Mouse (Mus musculus): ENCODE data around the gene Gm21988. TPM values are rescaled to one million over a fixed set of nuclear protein-coding genes. Genes with fewer than 3 reads are reported as not detected.

Gene Gm21988
- total and polyA plus RNA-seq, 3 experiments = 0.98 to 2.6 (median 1.4) TPM

DNA sequence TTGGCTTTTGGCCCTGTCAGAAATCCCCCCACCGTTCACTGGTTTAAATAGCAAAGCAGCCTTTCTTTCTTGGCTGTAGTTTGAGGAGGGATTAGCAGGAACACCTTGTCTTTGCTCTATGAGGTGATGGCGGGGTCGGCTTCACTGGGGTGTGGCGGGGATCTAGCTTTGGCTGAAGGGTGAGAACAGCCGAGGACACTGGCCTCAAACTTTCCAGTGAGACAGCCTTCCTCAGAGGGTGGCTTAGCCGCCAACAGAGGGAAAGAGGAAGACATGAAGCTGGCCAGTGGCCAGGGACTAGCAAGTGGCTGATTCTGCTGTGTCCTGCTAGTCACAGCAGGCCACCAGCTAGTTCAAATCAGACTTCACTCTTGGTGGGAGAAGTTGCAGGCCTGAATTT is 49.6 kb upstream of the Gm21988 start:
- Histone ChIP-seq H3K4me1 (ENCODE audit: control insufficient read depth in 1 of 2, insufficient read depth in 2 of 2) (no peaks in the 10 kb centered on the region), H3K9me3 (replicated peaks; ENCODE audit: low read length) (no peaks in the 10 kb centered on the region), H3K9ac (ENCODE audit: insufficient read depth, low read depth) (no peak overlapping the region), H3K27ac (ENCODE audit: insufficient read depth, low read depth) (no peak overlapping the region), H3K27me3 (replicated peaks) (peaks cover 89% of the 10 kb centered on the region), H3K4me3 (replicated peaks in 1 of 3; ENCODE audit: low read depth in 2 of 3, low read length in 2 of 3, poor library complexity in 1 of 3) (no peak overlapping the region), H3K4me2 (ENCODE audit: insufficient read depth, low read depth, poor library complexity, severe bottlenecking) (no peak overlapping the region), H3K36me3 (replicated peaks in 1 of 2; ENCODE audit: control insufficient read depth in 1 of 2, insufficient read depth in 1 of 2, low read length in 1 of 2) (no peaks in the 10 kb centered on the region), H3K79me2 (replicated peaks; ENCODE audit: control insufficient read depth, extremely low read depth, insufficient read depth, poor library complexity, severe bottlenecking) (no peaks in the 10 kb centered on the region)
- no peak for DNase-seq (ENCODE audit: extremely low read depth)
- in situ Hi-C loops (cut with MboI; ENCODE audit: low pct_ligation_motif_present, low pct_unique_long_range_greater_than_20kb, low sequenced_read_pairs) = no loop called here
- dilution Hi-C loops (cut with MboI; ENCODE audit: extremely low pct_ligation_motif_present, extremely low pct_unique_long_range_greater_than_20kb, low sequenced_read_pairs) = no loop called here
- no peak for TF ChIP-seq JUND (conservative IDR thresholded peaks at IDR 0.05; ENCODE audit: low read depth, low read length)
- TF ChIP-seq POLR2A (IDR thresholded peaks at IDR 0.05; ENCODE audit: low read depth, low read length) = no peak
- TF ChIP-seq USF1 (IDR thresholded peaks at IDR 0.05; ENCODE audit: low read depth, low read length) = no peak
- no peak for TF ChIP-seq CHD1 (IDR thresholded peaks at IDR 0.05; ENCODE audit: low read depth, low read length)
- TF ChIP-seq IRF4 (IDR thresholded peaks at IDR 0.05; ENCODE audit: low read depth, low read length) = no peak
- no peak for TF ChIP-seq BHLHE40 (IDR thresholded peaks at IDR 0.05; ENCODE audit: low read depth, low read length)
- TF ChIP-seq CTCF (conservative IDR thresholded peaks at IDR 0.05 in 1 of 2, IDR thresholded peaks at IDR 0.05 in 1 of 2; ENCODE audit: low read depth in 2 of 2, low read length in 2 of 2) = no peak
- TF ChIP-seq HCFC1 (IDR thresholded peaks at IDR 0.05; ENCODE audit: low read depth, low read length) = no peak
- TF ChIP-seq MYC (IDR thresholded peaks at IDR 0.05; ENCODE audit: low read depth, low read length) = no peak

DNA sequence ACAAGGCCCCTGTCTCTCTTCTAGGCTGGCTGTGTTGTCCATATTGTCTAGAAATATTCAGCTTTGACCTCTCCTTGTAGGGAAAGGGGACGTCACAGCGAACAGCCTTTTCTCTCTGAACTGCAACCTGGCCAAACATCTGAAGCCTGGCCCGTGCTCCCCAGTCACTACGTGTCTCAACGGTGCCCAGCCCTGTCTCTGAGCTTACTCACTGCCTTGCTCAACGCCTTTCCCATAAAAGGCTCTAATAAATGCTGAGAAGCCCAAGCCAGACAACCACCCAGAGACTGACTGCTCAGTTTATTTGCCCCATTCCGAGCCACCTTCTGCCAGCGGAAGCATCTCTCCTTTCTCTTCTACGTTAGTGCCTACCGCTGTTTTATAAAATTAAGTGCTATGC is 48.5 kb upstream of the Gm21988 start:
- Histone ChIP-seq H3K36me3 (replicated peaks in 1 of 2; ENCODE audit: control insufficient read depth in 1 of 2, insufficient read depth in 1 of 2, low read length in 1 of 2) (no peaks in the 10 kb centered on the region), H3K9ac (ENCODE audit: insufficient read depth, low read depth) (no peak overlapping the region), H3K79me2 (replicated peaks; ENCODE audit: control insufficient read depth, extremely low read depth, insufficient read depth, poor library complexity, severe bottlenecking) (no peaks in the 10 kb centered on the region), H3K27ac (ENCODE audit: insufficient read depth, low read depth) (no peak overlapping the region), H3K4me2 (ENCODE audit: insufficient read depth, low read depth, poor library complexity, severe bottlenecking) (no peak overlapping the region), H3K9me3 (replicated peaks; ENCODE audit: low read length) (no peaks in the 10 kb centered on the region), H3K4me3 (replicated peaks in 1 of 3; ENCODE audit: low read depth in 2 of 3, low read length in 2 of 3, poor library complexity in 1 of 3) (no peak overlapping the region), H3K4me1 (ENCODE audit: control insufficient read depth in 1 of 2, insufficient read depth in 2 of 2) (no peaks in the 10 kb centered on the region), H3K27me3 (replicated peaks) (peaks cover 91% of the 10 kb centered on the region)
- dilution Hi-C loops (cut with MboI; ENCODE audit: extremely low pct_ligation_motif_present, extremely low pct_unique_long_range_greater_than_20kb, low sequenced_read_pairs) (no loop called here), in situ Hi-C loops (cut with MboI; ENCODE audit: low pct_ligation_motif_present, low pct_unique_long_range_greater_than_20kb, low sequenced_read_pairs) (no loop called here)
- TF ChIP-seq CTCF (conservative IDR thresholded peaks at IDR 0.05 in 1 of 2, IDR thresholded peaks at IDR 0.05 in 1 of 2; ENCODE audit: low read depth in 2 of 2, low read length in 2 of 2) (no peak), RCOR1 (conservative IDR thresholded peaks at IDR 0.05; ENCODE audit: low read depth, low read length) (no peak), SIN3A (IDR thresholded peaks at IDR 0.05; ENCODE audit: low read length) (no peak), CHD1 (IDR thresholded peaks at IDR 0.05; ENCODE audit: low read depth, low read length) (no peak), E2F4 (IDR thresholded peaks at IDR 0.05; ENCODE audit: insufficient replicate concordance, low read depth, low read length) (no peak), MAX (IDR thresholded peaks at IDR 0.05; ENCODE audit: low read length) (no peak), ETS1 (conservative IDR thresholded peaks at IDR 0.05; ENCODE audit: low read depth, low read length) (no peak), ZKSCAN1 (IDR thresholded peaks at IDR 0.05; ENCODE audit: borderline replicate concordance, low read depth, low read length) (no peak), MAZ (IDR thresholded peaks at IDR 0.05; ENCODE audit: low read depth, low read length) (no peak), RAD21 (IDR thresholded peaks at IDR 0.05; ENCODE audit: low read depth, low read length) (no peak)
- no peak for DNase-seq (ENCODE audit: extremely low read depth)
